Mouse (Mus musculus): ENCODE measurements around the gene Shh. TPM values are rescaled to one million over a fixed set of nuclear protein-coding genes. Genes with fewer than 3 reads are reported as not detected.

The Shh gene
- total and polyA plus RNA-seq, 2 experiments from 2014 or later = 0.83 to 3.2 TPM

GRCm38 (mm10) chr5:28456366-28456765 lies 10.7 kb downstream of the Shh start:
- Histone ChIP-seq H3K4me3 (ENCODE audit: low read depth, low read length) (no peak overlapping the region), H3K9me3 (ENCODE audit: low read length) (no peaks in the 10 kb centered on the region), H3K4me1 (ENCODE audit: insufficient read depth, low read length) (peaks cover 5% of the 10 kb centered on the region; the same call in 1 of the 2 replicates), H3K9ac (replicated peaks; ENCODE audit: low read length, poor library complexity, severe bottlenecking) (no peak overlapping the region), H3K27me3 (ENCODE audit: insufficient read depth, low read length) (peaks cover 53% of the 10 kb centered on the region), H3K36me3 (ENCODE audit: insufficient read depth, low read length) (no peaks in the 10 kb centered on the region), H3K27ac (ENCODE audit: low read depth, low read length) (no peak overlapping the region), H3K4me2 (ENCODE audit: low read depth, low read length, poor library complexity, severe bottlenecking) (no peak overlapping the region)
- DNase-seq (ENCODE audit: low spot score) (no peak), ATAC-seq (ENCODE audit: low FRiP score) (no peak)
- 80% methylated on average over 1 of the region's 1 CpGs for WGBS
- TF ChIP-seq CTCF (IDR thresholded peaks at IDR 0.05) = no peak

DNA sequence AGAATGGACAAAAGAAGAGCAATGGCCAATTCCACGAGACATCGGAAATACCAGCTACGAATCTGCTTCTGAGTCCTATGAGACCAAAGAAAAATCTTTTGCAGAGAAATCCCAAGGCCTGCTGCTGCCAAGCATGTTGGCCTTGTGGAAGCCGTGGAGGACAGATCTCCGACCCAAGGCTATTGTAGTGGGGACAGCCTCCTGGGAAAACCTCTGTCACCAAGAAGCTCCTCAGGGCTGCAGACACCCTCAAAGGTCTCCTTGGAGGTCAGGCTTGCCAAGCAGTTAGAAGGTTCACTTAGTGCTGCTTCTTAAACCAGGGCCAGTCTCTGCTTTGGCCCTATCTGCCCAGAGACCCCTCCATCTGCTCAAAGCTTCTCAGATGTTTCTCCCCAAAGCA lies 11.3 kb downstream of the Shh start:
- H3K9ac ChIP-seq (replicated peaks; ENCODE audit: low read length, poor library complexity, severe bottlenecking) = no peak overlapping the region
- H3K4me3 ChIP-seq (ENCODE audit: low read depth, low read length) = no peak overlapping the region
- no peak for TF ChIP-seq CTCF (IDR thresholded peaks at IDR 0.05)
- H3K36me3 ChIP-seq (ENCODE audit: insufficient read depth, low read length) = no peaks in the 10 kb centered on the region
- 86% methylated on average over 5 of the region's 5 CpGs for WGBS
- no peak for ATAC-seq (ENCODE audit: low FRiP score)
- DNase-seq (ENCODE audit: low spot score) = no peak
- peaks cover 5% of the 10 kb centered on the region; the same call in 1 of the 2 replicates for H3K4me1 ChIP-seq (ENCODE audit: insufficient read depth, low read length)
- peaks cover 46% of the 10 kb centered on the region for H3K27me3 ChIP-seq (ENCODE audit: insufficient read depth, low read length)
- H3K27ac ChIP-seq (ENCODE audit: low read depth, low read length) = no peak overlapping the region
- no peaks in the 10 kb centered on the region for H3K9me3 ChIP-seq (ENCODE audit: low read length)
- H3K4me2 ChIP-seq (ENCODE audit: low read depth, low read length, poor library complexity, severe bottlenecking) = no peak overlapping the region

- Histone ChIP-seq H3K27ac (ENCODE audit: low read depth, low read length) (no peak overlapping the region), H3K36me3 (ENCODE audit: insufficient read depth, low read length) (no peaks in the 10 kb centered on the region), H3K4me2 (ENCODE audit: low read depth, low read length, poor library complexity, severe bottlenecking) (no peak overlapping the region), H3K27me3 (ENCODE audit: insufficient read depth, low read length) (peaks cover 35% of the 10 kb centered on the region), H3K4me3 (ENCODE audit: low read depth, low read length) (no peak overlapping the region), H3K9me3 (ENCODE audit: low read length) (no peaks in the 10 kb centered on the region), H3K4me1 (ENCODE audit: insufficient read depth, low read length) (peaks cover 5% of the 10 kb centered on the region; the same call in 1 of the 2 replicates), H3K9ac (replicated peaks; ENCODE audit: low read length, poor library complexity, severe bottlenecking) (no peak overlapping the region)
- no peak for TF ChIP-seq CTCF (IDR thresholded peaks at IDR 0.05)
- ATAC-seq (ENCODE audit: low FRiP score) (no peak), DNase-seq (ENCODE audit: low spot score) (no peak)
- 95% methylated on average over 6 of the region's 6 CpGs for WGBS
Observed at GRCm38 (mm10) chr5:28454546-28454945, 12.5 kb downstream of the Shh start.

GRCm38 (mm10) chr5:28453523-28453922 lies 13.5 kb downstream of the Shh start:
- H3K27ac ChIP-seq (ENCODE audit: low read depth, low read length) = no peak overlapping the region
- no peak overlapping the region for H3K4me3 ChIP-seq (ENCODE audit: low read depth, low read length)
- ATAC-seq (ENCODE audit: low FRiP score) = no peak
- no peak for TF ChIP-seq CTCF (IDR thresholded peaks at IDR 0.05)
- WGBS = 26% methylated on average over 3 of the region's 3 CpGs
- 0 out of 2 replicates have a peak, but pooled peaks cover 5% of the 10 kb centered on the region for H3K4me1 ChIP-seq (ENCODE audit: insufficient read depth, low read length)
- no peak for DNase-seq (ENCODE audit: low spot score)
- H3K9me3 ChIP-seq (ENCODE audit: low read length) = no peaks in the 10 kb centered on the region
- H3K4me2 ChIP-seq (ENCODE audit: low read depth, low read length, poor library complexity, severe bottlenecking) = no peak overlapping the region
- no peak overlapping the region for H3K9ac ChIP-seq (replicated peaks; ENCODE audit: low read length, poor library complexity, severe bottlenecking)
- H3K36me3 ChIP-seq (ENCODE audit: insufficient read depth, low read length) = no peaks in the 10 kb centered on the region
- peaks cover 26% of the 10 kb centered on the region for H3K27me3 ChIP-seq (ENCODE audit: insufficient read depth, low read length)

DNA sequence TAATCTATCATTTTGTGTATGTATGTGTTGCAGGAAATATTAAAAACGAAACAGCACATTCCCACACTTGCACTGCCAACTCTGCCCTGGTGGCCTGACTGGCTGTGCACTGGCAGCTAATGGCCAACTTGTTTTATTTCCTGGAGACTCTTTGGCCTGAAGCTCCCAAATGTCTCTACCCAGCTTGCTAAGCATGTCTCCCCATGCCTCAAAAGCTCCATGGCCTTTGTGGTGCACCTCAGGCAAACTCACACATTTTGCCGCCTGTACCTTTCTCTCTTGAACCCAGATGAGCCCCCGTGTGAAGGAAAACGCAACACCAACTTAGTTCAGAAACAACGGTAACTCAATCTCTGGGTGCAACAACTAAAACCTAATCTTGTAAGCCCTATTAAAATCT lies 14.0 kb downstream of the Shh start:
- 90% methylated on average over 5 of the region's 5 CpGs for whole genome bisulfite sequencing
- H3K27ac ChIP-seq (ENCODE audit: low read depth, low read length) = no peak overlapping the region
- H3K4me2 ChIP-seq (ENCODE audit: low read depth, low read length, poor library complexity, severe bottlenecking) = no peak overlapping the region
- H3K36me3 ChIP-seq (ENCODE audit: insufficient read depth, low read length) = no peaks in the 10 kb centered on the region
- peaks cover 22% of the 10 kb centered on the region for H3K27me3 ChIP-seq (ENCODE audit: insufficient read depth, low read length)
- H3K9ac ChIP-seq (replicated peaks; ENCODE audit: low read length, poor library complexity, severe bottlenecking) = no peak overlapping the region
- no peak overlapping the region for H3K4me3 ChIP-seq (ENCODE audit: low read depth, low read length)
- no peak for DNase-seq (ENCODE audit: low spot score)
- no peaks in the 10 kb centered on the region for H3K9me3 ChIP-seq (ENCODE audit: low read length)
- no peak for TF ChIP-seq CTCF (IDR thresholded peaks at IDR 0.05)
- 0 out of 2 replicates have a peak, but pooled peaks cover 4% of the 10 kb centered on the region for H3K4me1 ChIP-seq (ENCODE audit: insufficient read depth, low read length)
- ATAC-seq (ENCODE audit: low FRiP score) = no peak

GRCm38 (mm10) chr5:28451053-28451638 lies 15.9 kb downstream of the Shh start:
- no peaks in the 10 kb centered on the region for H3K36me3 ChIP-seq (ENCODE audit: insufficient read depth, low read length)
- no peaks in the 10 kb centered on the region for H3K4me1 ChIP-seq (ENCODE audit: insufficient read depth, low read length)
- no peaks in the 10 kb centered on the region for H3K9me3 ChIP-seq (ENCODE audit: low read length)
- peak; percentile 83 for DNase-seq (ENCODE audit: low spot score)
- peaks cover 12% of the 10 kb centered on the region; the same call in 1 of the 2 replicates for H3K27me3 ChIP-seq (ENCODE audit: insufficient read depth, low read length)
- H3K9ac ChIP-seq (replicated peaks; ENCODE audit: low read length, poor library complexity, severe bottlenecking) = no peak overlapping the region
- WGBS = 33% methylated on average over 6 of the region's 6 CpGs
- H3K27ac ChIP-seq (ENCODE audit: low read depth, low read length) = no peak overlapping the region
- no peak overlapping the region for H3K4me3 ChIP-seq (ENCODE audit: low read depth, low read length)
- H3K4me2 ChIP-seq (ENCODE audit: low read depth, low read length, poor library complexity, severe bottlenecking) = no peak overlapping the region
- TF ChIP-seq CTCF (IDR thresholded peaks at IDR 0.05) = peak; percentile 99
- peak; percentile 85 for ATAC-seq (ENCODE audit: low FRiP score)

Data from midbrain, postnatal 0 days (tissue).